Comparison of ENCODE assay signal across 17 mouse cellular contexts in genomic region chr12:82139234-82140166, GRCm38 (mm10). TPM values are rescaled to one million over a fixed set of nuclear protein-coding genes. Genes with fewer than 3 reads are reported as not detected.
DNase-seq lines count a peak whose midpoint lies in the region.
"Had no signal": no experiment of that assay in that cellular context is flagged by ENCODE, and none has a peak within 500 bp of the region (broad histone marks: within the 10 kb centered on the region; RNA-seq: fewer than 3 reads in every experiment).

No protein-coding gene starts in this region.

- DNase-seq in testis, postnatal 10 days (ENCODE audit: low spot score): peak; percentile 22
- no peak for DNase-seq in testis, postnatal 14 days (ENCODE audit: low spot score)
- DNase-seq in naive thymus-derived CD4-positive, alpha-beta T cell, adult 2 months (ENCODE audit: low read depth): peak; percentile 35
- no peak for DNase-seq in cerebellum, postnatal 4 days (ENCODE audit: low spot score in 2 of 2)
- DNase-seq in MN1 (ENCODE audit: low spot score): no peak
- DNase-seq in urinary bladder, postnatal 10 days (ENCODE audit: low spot score): no peak
- DNase-seq: cerebellum, postnatal 14 days; forebrain, postnatal 0 days; gastrocnemius, postnatal 10 days; kidney, postnatal 10 days; lung, adult 2 months; lung, postnatal 4 days; right cerebral cortex, postnatal 4 days had no signal

- H3K4me1 ChIP-seq in brown adipose tissue, adult 24 weeks (ENCODE audit: control insufficient read depth, insufficient read depth, insufficient read length, low read length): no peaks in the 10 kb centered on the region; the same call in 1 of the 2 replicates
- H3K4me1 ChIP-seq: heart, embryonic 13.5 days; midbrain, embryonic 13.5 days; neural tube, embryonic 12.5 days had no signal

- H3K27ac ChIP-seq in brown adipose tissue, adult 24 weeks (replicated peaks; ENCODE audit: low read depth, low read length): peak overlapping the region; percentile 46
- H3K27ac ChIP-seq: heart, embryonic 13.5 days; midbrain, embryonic 13.5 days; neural tube, embryonic 12.5 days had no signal

- no peak overlapping the region for H3K4me3 ChIP-seq in brown adipose tissue, adult 24 weeks (ENCODE audit: insufficient read depth, low read depth, low read length)
- H3K4me3 ChIP-seq: heart, embryonic 13.5 days; midbrain, embryonic 13.5 days; neural tube, embryonic 12.5 days had no signal

RNA-seq across cellular contexts. Expression of gene Sipa1l1, which starts 29.6 kb away (rescaled TPM):
- 23.9 and 29.7 TPM in 2 replicates for polyA plus RNA-seq in brown adipose tissue, adult 24 weeks (2012; ENCODE audit: insufficient read depth, insufficient read length, missing spikeins)

Comparison
In these comparisons a context has a peak if more than half of its experiments do, and no peak if none do; other contexts are left out.
1. DNase-seq: peak in testis, postnatal 10 days (single experiment) and naive thymus-derived CD4-positive, alpha-beta T cell, adult 2 months (single experiment); none in testis, postnatal 14 days (single experiment), cerebellum, postnatal 4 days (0 of 2), MN1 (single experiment) and urinary bladder, postnatal 10 days (single experiment).